Mouse (Mus musculus): ENCODE data around the gene Mbd3.

- TF ChIP-seq POLR2A (IDR thresholded peaks at IDR 0.05; ENCODE audit: borderline replicate concordance, extremely low read depth, low read depth, low read length) (no peak), CTCF (IDR thresholded peaks at IDR 0.05; ENCODE audit: insufficient read depth, low read length) (no peak)
Observed at GRCm38 (mm10) chr10:80417841-80418240, 18.5 kb upstream of the Mbd3 start.

All from lung, adult 2 months (tissue).